Mouse (Mus musculus) E14TG2a.4 (cell line): ENCODE results near the gene Cds2.

Experiments
- CTCF ChIP-seq: conservative IDR thresholded peaks from 2 replicates; pipeline ENCODE4 v1.5.1; 2014; ENCODE audit warnings: low read length
- NANOG ChIP-seq: IDR thresholded peaks from 2 replicates; pipeline ENCODE4 v1.6.1; 2014; ENCODE audit warnings: borderline replicate concordance, low read length, mixed read lengths
- POU5F1 ChIP-seq: IDR thresholded peaks from 2 replicates; pipeline ENCODE4 v1.6.1; 2014; ENCODE audit warnings: low read length, borderline replicate concordance

- TF ChIP-seq CTCF (no peak), POU5F1 (no peak), NANOG (no peak)
Measured at GRCm38 (mm10) chr2:132266086-132266485, 3.1 kb downstream of the Cds2 start.
